Mouse (Mus musculus) lung, postnatal 0 days (tissue): ENCODE data around the gene Paics.

ENCODE experiments used
- CTCF ChIP-seq: IDR thresholded peaks from 2 replicates; pipeline ENCODE4 v1.5.1; 2016; ENCODE audit warnings: antibody characterized with exemption, mild to moderate bottlenecking
- EP300 ChIP-seq: IDR thresholded peaks from 2 replicates; pipeline ENCODE4 v1.6.1; 2016; ENCODE audit warnings: antibody characterized with exemption, mild to moderate bottlenecking, control low read depth

DNA sequence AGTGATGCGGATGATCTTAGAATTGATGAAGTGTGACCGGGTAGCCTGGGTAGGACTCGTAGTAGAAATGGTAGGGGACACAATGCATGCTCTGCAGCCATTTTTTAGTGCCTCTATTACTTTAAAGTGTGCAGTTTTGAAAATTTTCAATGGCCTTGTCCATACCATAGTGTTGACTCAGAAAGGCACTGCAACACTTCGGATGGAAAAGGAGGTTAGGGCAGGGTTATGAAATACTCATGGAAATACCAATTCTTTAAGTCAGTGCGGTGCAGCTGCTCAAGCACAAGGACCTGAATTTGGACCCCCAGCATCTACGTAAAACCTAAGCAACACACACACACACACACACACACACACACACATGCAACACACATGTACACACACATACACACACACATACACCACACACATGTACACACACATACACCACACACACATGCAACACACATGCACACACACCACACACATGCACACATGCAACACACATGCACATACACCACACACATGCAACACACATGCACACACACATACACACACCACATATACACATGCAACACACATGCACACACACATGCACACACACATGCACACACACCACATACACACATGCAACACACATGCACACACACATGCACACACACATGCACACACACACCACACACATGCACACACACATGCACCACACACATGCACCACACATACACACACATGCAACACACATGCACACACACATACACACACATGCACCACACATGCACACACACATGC is 53.1 kb downstream of the Paics start, which contains the start of gene Arl9:
- TF ChIP-seq EP300 (no peak), CTCF (no peak)
